Mouse (Mus musculus) thymus, adult 2 months (tissue): ENCODE measurements around the gene Bpifb6. TPM values are rescaled to one million over a fixed set of nuclear protein-coding genes. Genes with fewer than 3 reads are reported as not detected.

Source experiments
- DNase-seq: peaks from one replicate; pipeline ENCODE4 v3.0.0; 2021
- H3K27ac ChIP-seq: fragments of 200-500 bp; 2 replicates; pipeline ENCODE4 v1.5.1; 2012; ENCODE audit warnings: low read length, control low read depth; ENCODE audit not compliant: control insufficient read depth, insufficient read depth
- H3K27me3 ChIP-seq: fragments of 200-500 bp; 2 replicates; pipeline ENCODE4 v1.6.1; 2012; ENCODE audit warnings: mild to moderate bottlenecking, low read length, moderate library complexity, mixed read lengths; ENCODE audit not compliant: control insufficient read depth, insufficient read depth
- H3K36me3 ChIP-seq: fragments of 200-500 bp; 2 replicates; pipeline ENCODE4 v1.6.1; 2012; ENCODE audit warnings: mild to moderate bottlenecking, low read length, moderate library complexity; ENCODE audit not compliant: control insufficient read depth, insufficient read depth
- H3K4me1 ChIP-seq: fragments of 200-500 bp; replicated peaks from 2 replicates; pipeline ENCODE4 v1.6.1; 2012; ENCODE audit warnings: low read length; ENCODE audit not compliant: control insufficient read depth, insufficient read depth
- H3K4me3 ChIP-seq: fragments of 200-500 bp; 2 replicates; pipeline ENCODE4 v1.5.1; 2012; ENCODE audit warnings: mild to moderate bottlenecking, low read length, control low read depth, moderate library complexity; ENCODE audit not compliant: control insufficient read depth, insufficient read depth
- CTCF ChIP-seq: fragments of 200-500 bp; IDR thresholded peaks from 2 replicates; pipeline ENCODE4 v1.5.1; 2012; ENCODE audit warnings: mild to moderate bottlenecking, control low read depth, low read length, moderate library complexity, borderline replicate concordance; ENCODE audit not compliant: control insufficient read depth, poor library complexity, insufficient read depth; ENCODE audit errors: extremely low read depth
- POLR2A ChIP-seq: fragments of 200-500 bp; IDR thresholded peaks from 2 replicates; pipeline ENCODE4 v1.6.1; 2012; ENCODE audit warnings: mild to moderate bottlenecking, low read length, control low read depth, moderate library complexity; ENCODE audit not compliant: control insufficient read depth, poor library complexity, insufficient read depth; ENCODE audit errors: extremely low read depth
- WGBS: fragments of 180-500 bp; shearing (Covaris S2); methylation state at CpG from one replicate; pipeline ENCODE4 v1.1.7; 2018; 5-methylcytosine and 5-hydroxymethylcytosine counted together
- polyA plus RNA-seq: library from polyadenylated mRNA; depleted of rRNA; stranded (reverse); fragments of >200 nt; gene quantifications from 2 replicates; pipeline ENCODE4 v1.2.3, GENCODE M21; 2012

Bpifb6 gene
- polyA plus RNA-seq, 1 experiment: 0.23 TPM

DNA sequence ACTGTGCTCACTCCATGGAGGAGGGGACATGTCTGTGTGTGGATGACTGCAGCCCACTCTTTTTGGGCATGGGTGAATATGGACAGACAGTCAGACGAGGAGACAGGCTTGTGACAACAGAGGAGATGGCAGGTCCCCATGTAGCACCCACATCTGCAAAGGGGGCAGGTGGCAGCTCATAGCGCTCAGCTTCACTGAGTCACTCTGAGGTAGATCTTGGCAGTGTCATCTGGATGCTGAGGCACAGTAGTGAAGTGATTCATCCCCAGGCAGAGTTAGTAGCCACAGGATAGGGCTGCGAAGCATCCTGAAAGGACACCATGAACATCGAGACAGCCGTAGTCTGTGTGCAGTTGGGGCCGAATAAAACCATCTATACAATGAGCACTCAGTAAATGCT is 21.1 kb downstream of the Bpifb6 start:
- no peaks in the 10 kb centered on the region for H3K36me3 ChIP-seq
- no peak overlapping the region for H3K27ac ChIP-seq
- H3K27me3 ChIP-seq: no peaks in the 10 kb centered on the region
- no peak for DNase-seq
- 95% methylated on average over 6 of the region's 6 CpGs for WGBS
- H3K4me1 ChIP-seq: no peaks in the 10 kb centered on the region
- TF ChIP-seq POLR2A: no peak
- H3K4me3 ChIP-seq: no peak overlapping the region

DNA sequence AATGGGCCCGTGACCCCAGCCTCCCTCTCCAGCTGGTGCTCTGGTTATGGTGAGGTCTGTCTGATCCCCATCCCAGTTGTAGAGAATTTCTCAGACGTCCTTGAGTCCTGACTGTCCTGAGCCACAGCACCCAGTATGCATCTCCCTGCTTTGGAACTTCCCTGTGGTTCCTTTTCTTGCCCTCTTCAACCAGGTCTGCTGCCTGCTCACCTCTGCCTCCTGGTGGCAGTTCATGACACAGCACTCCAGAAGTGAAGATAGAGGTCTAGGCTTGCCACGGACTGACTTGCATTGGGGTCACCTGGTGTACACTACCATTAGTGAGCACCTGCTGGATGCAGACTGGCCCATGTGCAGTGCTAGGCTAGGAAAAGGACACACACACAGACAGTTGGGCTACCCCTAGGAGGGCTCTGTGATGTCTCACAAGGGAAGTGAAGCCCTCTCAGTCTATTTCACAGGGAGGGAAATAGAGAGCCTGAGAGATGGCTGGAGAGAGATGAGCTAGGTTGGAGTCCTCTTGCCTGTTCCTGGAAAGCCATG is 29.8 kb downstream of the Bpifb6 start:
- TF ChIP-seq POLR2A (no peak), CTCF (no peak; the same call in 1 of the 2 replicates)
- Histone ChIP-seq H3K4me1 (no peaks in the 10 kb centered on the region), H3K4me3 (no peak overlapping the region), H3K27ac (no peak overlapping the region), H3K36me3 (no peaks in the 10 kb centered on the region), H3K27me3 (no peaks in the 10 kb centered on the region)
- peak; percentile 52 for DNase-seq
- 42% methylated on average over 3 of the region's 3 CpGs for WGBS

DNA sequence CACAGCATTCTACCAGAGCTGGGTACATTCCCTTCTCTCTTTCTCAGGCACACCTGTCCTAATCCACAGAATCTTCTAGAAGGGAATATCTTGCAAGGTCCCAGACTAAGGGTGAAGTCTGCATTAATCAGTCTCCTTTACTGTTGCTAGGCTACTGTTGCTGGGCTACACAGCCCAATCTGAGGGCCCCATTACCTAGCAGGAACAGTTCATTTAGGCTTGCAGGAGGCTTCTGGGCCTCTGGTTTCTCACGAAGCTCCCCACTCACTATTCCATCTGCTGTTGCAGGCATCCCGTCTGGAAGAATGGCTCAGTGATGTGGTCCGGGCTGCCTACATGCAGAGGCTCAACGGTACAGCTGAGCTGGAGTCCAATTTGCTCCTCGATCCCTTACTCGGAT is 30.9 kb downstream of the Bpifb6 start:
- Histone ChIP-seq H3K36me3 (no peaks in the 10 kb centered on the region), H3K27ac (no peak overlapping the region), H3K4me1 (no peaks in the 10 kb centered on the region), H3K4me3 (no peak overlapping the region), H3K27me3 (no peaks in the 10 kb centered on the region)
- TF ChIP-seq POLR2A (no peak), CTCF (no peak)
- no peak for DNase-seq
- WGBS: 94% methylated on average over 6 of the region's 6 CpGs

DNA sequence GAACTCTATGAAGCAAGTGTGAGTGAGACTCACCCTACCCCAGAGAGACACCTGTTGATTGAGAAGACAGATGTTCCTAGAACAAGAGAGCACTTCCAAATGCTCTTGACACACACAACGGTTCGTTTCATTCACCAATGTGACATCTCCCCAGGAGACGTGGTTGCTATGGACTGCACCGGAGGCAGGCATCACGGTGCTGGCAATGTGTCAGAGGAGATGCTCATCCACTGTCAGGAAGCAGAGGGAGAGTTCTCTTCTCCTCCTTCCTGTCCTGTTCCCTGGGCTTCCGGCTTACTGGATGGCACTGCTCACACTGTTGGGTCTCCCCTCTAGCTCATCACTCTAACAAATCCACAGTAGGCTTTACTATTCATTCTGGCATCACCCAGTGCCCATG is 33.1 kb downstream of the Bpifb6 start:
- DNase-seq: no peak
- Histone ChIP-seq H3K27me3 (no peaks in the 10 kb centered on the region), H3K4me1 (0 out of 2 replicates have a peak, but pooled peaks cover 3% of the 10 kb centered on the region), H3K4me3 (no peak overlapping the region), H3K27ac (no peak overlapping the region), H3K36me3 (no peaks in the 10 kb centered on the region)
- 86% methylated on average over 6 of the region's 6 CpGs for WGBS
- TF ChIP-seq POLR2A (no peak), CTCF (no peak)

DNA sequence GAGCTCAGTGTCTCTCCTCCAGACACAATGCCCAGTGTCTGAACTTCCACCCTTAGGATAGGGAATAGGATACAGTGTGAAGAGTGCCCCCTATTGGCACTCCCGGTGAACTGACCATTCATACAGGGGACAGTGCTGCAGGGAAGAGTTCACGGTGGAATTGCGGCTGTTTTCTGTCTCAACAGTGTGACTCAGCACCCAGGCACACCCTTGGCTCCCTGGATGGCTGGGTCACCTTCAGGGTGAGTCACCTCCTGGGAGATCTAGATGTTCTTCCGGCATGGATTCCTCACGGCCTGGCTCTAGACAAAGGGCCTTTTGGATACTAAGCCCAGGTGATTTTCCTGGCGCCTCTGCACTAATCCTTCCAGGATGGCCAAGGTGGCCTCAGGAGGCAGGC is 35.2 kb downstream of the Bpifb6 start:
- Histone ChIP-seq H3K4me1 (0 out of 2 replicates have a peak, but pooled peaks cover 3% of the 10 kb centered on the region), H3K36me3 (no peaks in the 10 kb centered on the region), H3K4me3 (no peak overlapping the region), H3K27me3 (no peaks in the 10 kb centered on the region), H3K27ac (no peak overlapping the region)
- no peak for DNase-seq
- TF ChIP-seq CTCF (no peak), POLR2A (no peak)
- WGBS: 94% methylated on average over 6 of the region's 6 CpGs

DNA sequence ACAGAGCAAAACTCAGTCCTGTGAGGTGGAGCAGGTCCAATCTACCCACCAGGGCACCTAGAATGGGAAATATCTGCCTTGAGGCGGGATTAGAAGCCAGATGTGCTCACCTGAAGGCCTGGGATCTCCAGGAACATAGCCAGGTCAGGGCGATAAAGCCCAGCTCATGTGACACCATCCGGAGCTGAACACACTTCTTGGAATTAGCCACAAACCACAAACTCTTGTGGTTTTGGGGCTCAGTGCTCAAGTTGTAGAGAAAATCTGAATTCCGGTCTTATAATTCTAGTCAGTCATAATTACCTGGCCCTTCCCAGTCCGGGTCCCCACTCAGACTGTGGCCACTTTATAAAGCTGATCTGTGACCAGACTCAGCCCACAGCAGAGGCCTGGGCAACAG is 37.7 kb downstream of the Bpifb6 start, which contains the start of gene Bpifb4:
Gene Bpifb4, plus strand, starts transcription at position 370 of the 400 bp plus-strand sequence.
- TF ChIP-seq CTCF (no peak), POLR2A (no peak)
- Histone ChIP-seq H3K27me3 (no peaks in the 10 kb centered on the region), H3K4me1 (0 out of 2 replicates have a peak, but pooled peaks cover 3% of the 10 kb centered on the region), H3K27ac (no peak within 1 kb of the TSS), H3K36me3 (no peaks in the 10 kb centered on the region), H3K4me3 (no peak within 1 kb of the TSS)
- WGBS: 6% methylated on average over 5 of the region's 5 CpGs
- no peak for DNase-seq

DNA sequence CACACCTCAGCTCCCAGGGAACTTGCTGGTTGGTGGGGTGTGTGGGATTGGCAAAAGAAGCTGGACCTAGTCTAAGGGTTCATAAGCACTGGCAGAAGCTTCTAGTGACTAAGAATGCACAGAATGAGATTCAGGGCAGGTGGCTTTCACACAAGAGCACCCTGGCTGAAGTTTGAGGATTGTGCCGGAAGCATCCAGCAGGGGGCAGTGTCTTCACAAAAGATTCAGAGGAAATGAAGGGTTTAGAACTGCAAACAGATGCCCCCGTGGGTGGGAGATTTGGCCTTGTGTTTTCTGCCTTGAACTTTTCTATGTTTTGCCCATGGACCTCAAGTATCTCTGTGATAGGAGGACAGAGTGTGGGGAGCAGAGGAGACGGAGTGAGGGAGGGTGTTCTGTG is 43.3 kb downstream of the Bpifb6 start:
- H3K27me3 ChIP-seq: no peaks in the 10 kb centered on the region
- TF ChIP-seq CTCF: no peak; the same call in 1 of the 2 replicates
- no peak for TF ChIP-seq POLR2A
- no peaks in the 10 kb centered on the region for H3K36me3 ChIP-seq
- no peak overlapping the region for H3K27ac ChIP-seq
- no peaks in the 10 kb centered on the region for H3K4me1 ChIP-seq
- WGBS: 28% methylated on average over 3 of the region's 3 CpGs
- peak; percentile 50 for DNase-seq
- no peak overlapping the region for H3K4me3 ChIP-seq
